24 mouse cellular contexts compared by ENCODE assay signal in the genomic region with DNA sequence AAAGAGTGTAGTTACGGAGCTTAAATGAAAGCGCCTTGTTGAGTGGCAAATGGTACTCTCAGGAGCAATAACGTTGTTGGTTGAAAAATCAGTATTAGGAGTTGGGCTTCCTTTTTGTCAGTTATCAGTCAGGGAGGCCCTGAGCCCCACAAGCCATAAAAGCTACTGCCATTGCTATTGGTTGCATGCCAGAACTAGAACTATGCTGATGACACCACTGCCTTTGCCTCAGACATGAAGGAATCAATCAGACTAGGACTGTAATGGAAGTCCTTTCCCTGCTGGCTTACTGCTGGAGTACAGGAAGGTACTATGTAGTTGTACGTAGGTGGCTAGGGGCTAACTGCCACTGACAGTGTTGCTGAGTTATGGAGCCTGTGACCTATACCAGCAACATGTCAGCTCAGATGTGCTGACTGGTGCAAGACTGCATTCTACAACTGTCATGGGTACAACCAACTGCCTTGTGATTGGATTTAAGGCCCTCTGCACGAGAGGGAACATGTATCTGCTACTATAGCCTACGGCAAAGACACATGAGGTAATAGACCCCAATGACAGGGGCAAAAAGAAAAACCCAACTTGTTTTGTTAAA.
"Had no signal": no experiment of that assay in that cellular context is flagged by ENCODE, and none has a peak within 500 bp of the region (broad histone marks: within the 10 kb centered on the region; RNA-seq: fewer than 3 reads in every experiment).

No protein-coding gene starts in this region.

- H3K4me1 ChIP-seq: limb, embryonic 10.5 days; lung, embryonic 15.5 days had no signal

- H3K27ac ChIP-seq: kidney, postnatal 0 days; layer of hippocampus, adult 2 months; limb, embryonic 10.5 days; limb, embryonic 13.5 days; liver, embryonic 12.5 days; liver, embryonic 15.5 days; lung, embryonic 15.5 days; stomach, postnatal 0 days had no signal

- H3K9me3 ChIP-seq: limb, embryonic 10.5 days; limb, embryonic 13.5 days; liver, embryonic 12.5 days; liver, embryonic 15.5 days; lung, embryonic 15.5 days had no signal

- H3K27me3 ChIP-seq: limb, embryonic 13.5 days; liver, embryonic 12.5 days; liver, embryonic 15.5 days; lung, embryonic 15.5 days had no signal

- H3K4me2 ChIP-seq: limb, embryonic 13.5 days; liver, embryonic 12.5 days; liver, embryonic 15.5 days; lung, embryonic 15.5 days; midbrain, embryonic 11.5 days had no signal

- H3K9ac ChIP-seq: limb, embryonic 13.5 days; liver, embryonic 12.5 days; liver, embryonic 15.5 days; lung, embryonic 15.5 days had no signal

- DNase-seq: kidney, adult 9 months; kidney, postnatal 25 days; layer of hippocampus, adult 9-11 months; liver; lung, adult 18-20 months; lung, postnatal 10 days; lung, postnatal 36 days; midbrain, embryonic 14.5 days; right cerebral cortex, adult 18-20 months; right cerebral cortex, postnatal 14 days; right cerebral cortex, postnatal 4 days; thymus, adult 2 months; thymus, postnatal 14 days; thymus, postnatal 4 days had no signal

- H3K4me3 ChIP-seq: layer of hippocampus, adult 2 months; limb, embryonic 10.5 days; limb, embryonic 13.5 days; liver, embryonic 12.5 days; liver, embryonic 15.5 days; lung, embryonic 15.5 days; myocyte had no signal

- ATAC-seq: liver, embryonic 12.5 days had no signal
